Mouse (Mus musculus) heart, postnatal 25 days (tissue): ENCODE results near the gene Atrnl1. TPM values are rescaled to one million over a fixed set of nuclear protein-coding genes. Genes with fewer than 3 reads are reported as not detected.

ENCODE experiments used
- DNase-seq: peaks from one replicate; pipeline ENCODE4 v3.0.0; 2022; ENCODE audit warnings: low spot score
- intact Hi-C: fragments of 180-260 bp; cut with DNase I; formaldehyde crosslinking; loops from one replicate; pipeline ENCODE4 v1.15.1; 2025
- total RNA-seq, 2 experiments: library from RNA; stranded (reverse); gene quantifications; 2 replicates each; pipeline ENCODE4 v1.2.3; 2021

Gene Atrnl1
- total RNA-seq: 10 to 100 TPM; 13.8 to 16.1 TPM

- intact Hi-C loops: no loop called here
- peak; percentile 75 for DNase-seq
Observed at GRCm38 (mm10) chr19:57610476-57611261, at the start of gene Atrnl1. TSS of gene Atrnl1 (plus strand) at chr19:57611034.

DNA sequence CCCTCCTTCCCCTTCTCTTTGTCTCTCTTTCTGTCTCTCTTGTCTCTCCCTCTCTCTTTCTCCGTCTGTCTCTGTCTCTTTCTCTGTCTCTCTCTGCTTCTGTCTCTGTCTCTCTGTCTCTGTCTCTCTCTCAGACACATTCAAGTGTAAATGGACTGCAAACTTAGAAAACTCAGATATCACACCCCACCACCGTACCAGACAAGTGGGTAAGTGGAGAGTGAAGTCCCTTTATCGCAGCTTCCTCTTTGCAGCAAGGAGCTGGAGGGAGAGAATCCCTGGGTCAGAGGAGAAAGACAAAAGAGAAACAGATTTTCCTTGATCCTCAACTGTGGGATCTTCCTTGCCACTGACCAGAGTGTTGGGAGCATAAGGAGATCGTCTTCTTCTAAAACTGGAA lies 49.3 kb upstream of the Atrnl1 start:
- intact Hi-C loops: no loop called here
- no peak for DNase-seq

- no peak for DNase-seq
- intact Hi-C loops: no loop called here
Observed at GRCm38 (mm10) chr19:57569040-57569439, 41.8 kb upstream of the Atrnl1 start.

GRCm38 (mm10) chr19:57572360-57573237 lies 38.2 kb upstream of the Atrnl1 start:
- intact Hi-C loops: no loop called here
- no peak for DNase-seq

DNA sequence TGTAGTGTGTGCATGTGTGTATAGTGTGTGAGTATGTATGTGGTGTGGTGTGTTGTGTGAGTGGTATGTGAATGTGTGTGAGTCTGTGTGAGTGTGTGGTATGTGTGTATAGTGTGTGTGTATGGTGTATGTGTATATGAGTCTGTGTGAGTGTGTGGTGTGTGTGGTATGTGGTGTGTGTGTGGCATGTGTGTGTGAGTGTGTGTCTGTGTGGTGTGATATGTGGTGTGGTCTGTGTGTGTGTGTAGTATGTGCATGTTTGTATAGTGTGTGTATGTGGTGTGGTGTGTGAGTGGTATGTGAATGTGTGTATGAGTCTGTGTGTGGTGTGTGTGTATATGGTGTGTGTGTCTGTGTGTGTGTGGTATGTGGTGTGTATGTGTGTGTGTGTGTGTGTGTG lies 37.4 kb upstream of the Atrnl1 start:
- intact Hi-C loops: no loop called here
- no peak for DNase-seq

GRCm38 (mm10) chr19:57575027-57575426 lies 35.8 kb upstream of the Atrnl1 start:
- DNase-seq: no peak
- intact Hi-C loops: no loop called here

DNA sequence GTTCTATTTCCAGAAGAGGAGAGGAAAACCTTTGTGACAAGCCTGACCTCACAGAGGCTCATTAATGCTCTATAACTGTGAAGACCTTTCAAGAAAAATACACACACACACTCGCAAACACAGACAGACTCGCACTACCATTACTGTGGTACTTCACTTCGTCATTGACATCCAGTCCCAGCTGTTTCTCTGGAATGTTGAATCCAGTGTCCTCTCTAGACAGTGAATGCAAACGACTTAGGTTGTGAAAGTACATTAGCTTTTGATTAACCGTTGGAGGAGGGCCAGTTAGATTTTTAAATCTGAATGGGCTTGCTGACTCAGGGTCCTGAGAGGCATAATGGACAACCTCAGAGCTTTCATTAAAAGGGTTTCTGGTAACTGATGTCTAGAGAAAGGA lies 34.0 kb upstream of the Atrnl1 start:
- DNase-seq: no peak
- intact Hi-C loops: no loop called here

GRCm38 (mm10) chr19:57577256-57577655 lies 33.6 kb upstream of the Atrnl1 start:
- no peak for DNase-seq
- intact Hi-C loops: no loop called here

GRCm38 (mm10) chr19:57580962-57581361 lies 29.9 kb upstream of the Atrnl1 start:
- intact Hi-C loops: no loop called here
- DNase-seq: no peak

- DNase-seq: no peak
- intact Hi-C loops: no loop called here
Observed at GRCm38 (mm10) chr19:57585231-57585792, 25.5 kb upstream of the Atrnl1 start.

GRCm38 (mm10) chr19:57586172-57586571 lies 24.7 kb upstream of the Atrnl1 start:
- intact Hi-C loops: no loop called here
- no peak for DNase-seq

GRCm38 (mm10) chr19:57589516-57589915 lies 21.3 kb upstream of the Atrnl1 start:
- DNase-seq: no peak
- intact Hi-C loops: no loop called here

GRCm38 (mm10) chr19:57590895-57591294 lies 19.9 kb upstream of the Atrnl1 start:
- no peak for DNase-seq

GRCm38 (mm10) chr19:57591631-57592030 lies 19.2 kb upstream of the Atrnl1 start:
- no peak for DNase-seq

More at GRCm38 (mm10) chr19:57590895-57591294, 19.9 kb upstream of the Atrnl1 start:
- intact Hi-C loops: no loop called here

GRCm38 (mm10) chr19:57592355-57592754 lies 18.5 kb upstream of the Atrnl1 start:
- intact Hi-C loops: no loop called here
- DNase-seq: no peak

More at GRCm38 (mm10) chr19:57591631-57592030, 19.2 kb upstream of the Atrnl1 start:
- intact Hi-C loops: no loop called here

DNA sequence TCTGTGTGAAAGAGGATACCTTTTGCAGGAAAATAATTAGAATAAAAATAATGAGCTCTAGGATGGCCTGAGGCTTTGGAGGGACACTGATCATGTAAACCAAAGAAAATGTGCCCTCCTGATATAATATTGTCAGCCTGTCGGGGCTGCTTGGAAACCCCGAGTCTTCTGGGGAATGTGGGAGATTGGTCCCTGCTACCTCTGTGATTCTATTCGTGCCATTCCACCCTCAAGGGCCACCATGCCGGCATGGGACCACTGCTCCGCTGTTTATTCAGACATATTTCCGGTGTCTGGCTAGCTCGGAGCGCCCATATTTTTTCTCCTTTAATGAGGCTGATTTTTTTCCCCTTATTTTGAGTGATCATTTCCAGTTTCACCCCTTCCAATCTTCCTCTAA lies 11.7 kb upstream of the Atrnl1 start:
- no peak for DNase-seq
- intact Hi-C loops: no loop called here

DNA sequence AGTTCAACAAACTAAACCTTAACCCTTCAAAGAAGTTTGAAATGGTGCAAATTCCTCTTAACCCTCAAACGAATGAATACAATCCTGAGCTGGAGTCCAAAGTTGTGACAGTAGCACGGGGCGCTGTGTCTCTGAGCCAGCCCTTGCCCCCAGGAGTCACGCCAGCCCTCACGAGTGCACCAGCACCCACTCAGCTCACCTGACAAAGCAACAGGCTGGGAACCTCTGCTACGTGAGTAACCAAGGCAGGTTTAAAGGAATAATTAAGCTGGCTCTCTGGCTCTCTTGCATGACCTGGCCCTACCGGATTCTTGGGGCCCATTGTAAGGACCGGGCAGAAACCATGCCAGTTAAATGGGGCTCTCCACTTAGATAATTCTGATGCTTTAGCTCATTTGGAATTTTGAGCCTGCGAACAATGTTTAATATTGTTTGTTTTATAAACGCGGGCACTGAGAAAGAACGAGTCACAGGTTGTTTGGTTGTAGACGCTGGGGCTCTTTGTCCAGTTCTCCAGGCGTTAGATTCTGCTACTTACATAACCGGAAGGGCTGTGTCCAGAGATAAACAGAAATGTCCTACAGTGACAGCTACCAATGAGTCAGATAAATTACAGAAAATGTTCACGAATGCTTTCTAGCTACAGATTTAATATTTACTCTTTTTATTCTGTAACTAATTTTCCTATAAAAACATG lies 10.5 kb upstream of the Atrnl1 start:
- no peak for DNase-seq
- intact Hi-C loops: no loop called here

DNA sequence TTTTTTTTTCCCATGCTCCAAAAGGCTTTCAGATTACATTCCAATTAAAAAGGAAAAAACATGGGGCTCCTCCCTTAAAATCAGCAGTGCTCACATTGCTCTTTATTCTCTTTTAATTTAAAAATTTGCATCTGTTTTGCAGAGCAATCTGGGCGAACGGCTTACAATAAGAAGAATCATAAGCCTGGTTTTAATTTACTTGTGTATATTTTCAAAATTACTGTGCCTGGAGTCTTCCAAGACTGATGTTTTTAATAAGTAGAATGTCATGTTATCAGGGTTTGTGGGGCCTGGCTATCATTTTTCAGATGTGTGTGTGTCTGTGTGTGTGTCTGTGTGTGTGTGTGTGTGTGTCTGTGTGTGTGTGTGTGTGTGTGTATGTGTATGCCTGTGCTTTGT lies 9.9 kb upstream of the Atrnl1 start:
- no peak for DNase-seq
- intact Hi-C loops: no loop called here

- intact Hi-C loops: no loop called here
- DNase-seq: no peak
Observed at GRCm38 (mm10) chr19:57603593-57603992, 7.2 kb upstream of the Atrnl1 start.

- intact Hi-C loops: no loop called here
- no peak for DNase-seq
Observed at GRCm38 (mm10) chr19:57605941-57606340, 4.9 kb upstream of the Atrnl1 start.
